In the genomic region with DNA sequence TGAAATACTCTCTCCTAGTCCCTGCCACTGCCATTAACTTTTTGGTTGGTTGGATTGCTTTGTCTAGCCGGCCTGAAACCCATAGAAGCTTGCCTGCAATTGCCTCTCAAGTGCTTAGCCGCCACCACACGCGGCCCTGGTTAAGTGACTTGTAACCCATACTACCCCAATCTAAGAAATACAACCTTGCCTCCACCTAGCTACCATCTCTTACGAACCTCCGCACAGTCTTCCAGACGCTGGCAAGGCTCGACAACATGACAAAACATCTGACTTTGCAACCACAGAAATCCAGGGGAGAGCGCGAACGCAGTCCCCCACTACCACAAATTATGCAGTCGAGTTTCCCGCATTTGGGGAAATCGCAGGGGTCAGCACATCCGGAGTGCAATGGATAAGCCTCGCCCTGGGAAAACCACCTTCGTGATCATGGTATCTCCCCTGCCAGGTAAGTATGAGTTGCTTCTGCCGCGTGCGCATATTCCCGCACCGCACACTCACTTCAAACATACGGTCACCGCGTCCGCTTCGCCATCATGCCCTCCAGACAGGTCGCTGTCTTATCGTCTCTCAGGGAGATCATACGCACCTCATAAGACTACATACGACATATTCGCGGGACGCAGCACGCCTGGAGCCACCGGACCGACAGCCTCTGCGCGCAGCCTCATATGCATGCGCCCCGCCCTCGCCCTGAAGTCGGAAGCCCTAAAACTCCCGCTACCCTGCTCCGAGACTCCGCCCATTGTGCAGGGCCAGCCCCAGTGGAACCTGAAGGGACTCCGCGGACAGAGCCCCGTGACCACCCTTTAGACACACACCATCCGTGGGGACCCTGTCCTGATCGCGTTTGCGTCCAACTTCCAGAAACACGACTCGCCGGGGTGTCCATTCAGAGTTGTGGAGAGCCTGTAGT, we compare ENCODE assay signal across 8 mouse cellular contexts. TPM values are rescaled to one million over a fixed set of nuclear protein-coding genes. Genes with fewer than 3 reads are reported as not detected.
ATAC-seq lines count a peak whose summit lies in the region.
"Not testable (repeated sequence)": the region's sequence is repeated elsewhere in the genome, so short reads cannot be mapped to it uniquely, and the experiment has no call there.

No protein-coding gene starts in this region.

- H3K9me3 ChIP-seq in forebrain, embryonic 13.5 days (replicated peaks); heart, embryonic 15.5 days (replicated peaks); limb, embryonic 13.5 days; lung, embryonic 15.5 days; midbrain, embryonic 16.5 days (replicated peaks; ENCODE audit: control insufficient read depth, low read length, poor library complexity, severe bottlenecking); stomach, embryonic 16.5 days (replicated peaks; ENCODE audit: control insufficient read depth, low read length): not testable (repeated sequence)

- no CpG with 5 or more reads among the region's 56 CpGs for WGBS in forebrain, embryonic 13.5 days
- no CpG with 5 or more reads among the region's 56 CpGs for WGBS in heart, embryonic 15.5 days
- no CpG with 5 or more reads among the region's 56 CpGs for WGBS in limb, embryonic 13.5 days
- no CpG with 5 or more reads among the region's 56 CpGs for WGBS in lung, embryonic 15.5 days
- WGBS in midbrain, embryonic 16.5 days, result no CpG with 5 or more reads among the region's 56 CpGs
- WGBS in stomach, embryonic 16.5 days, result no CpG with 5 or more reads among the region's 56 CpGs

- not testable (repeated sequence) for H3K27ac ChIP-seq in forebrain, embryonic 13.5 days; heart, embryonic 15.5 days; limb, embryonic 13.5 days; lung, embryonic 15.5 days; midbrain, embryonic 16.5 days (ENCODE audit: low read length); stomach, embryonic 16.5 days (ENCODE audit: low read length)

- not testable (repeated sequence) for H3K9ac ChIP-seq in forebrain, embryonic 13.5 days; heart, embryonic 15.5 days; limb, embryonic 13.5 days; lung, embryonic 15.5 days; midbrain, embryonic 16.5 days (ENCODE audit: low read depth, low read length); stomach, embryonic 16.5 days (ENCODE audit: low read length)

- H3K4me1 ChIP-seq in forebrain, embryonic 13.5 days; heart, embryonic 15.5 days (replicated peaks); limb, embryonic 13.5 days; lung, embryonic 15.5 days; midbrain, embryonic 16.5 days (ENCODE audit: control insufficient read depth, insufficient read depth, low read length); stomach, embryonic 16.5 days (ENCODE audit: control insufficient read depth, insufficient read depth, low read length): not testable (repeated sequence)

- not testable (repeated sequence) for H3K4me3 ChIP-seq in forebrain, embryonic 13.5 days; heart, embryonic 15.5 days; limb, embryonic 13.5 days; lung, embryonic 15.5 days; midbrain, embryonic 16.5 days (ENCODE audit: low read depth, low read length); stomach, embryonic 16.5 days (replicated peaks; ENCODE audit: low read length)

- H3K27me3 ChIP-seq in forebrain, embryonic 13.5 days; heart, embryonic 15.5 days; limb, embryonic 13.5 days; lung, embryonic 15.5 days; midbrain, embryonic 16.5 days (ENCODE audit: control insufficient read depth, insufficient read depth, low read depth, low read length); stomach, embryonic 16.5 days (ENCODE audit: control insufficient read depth, insufficient read depth, low read length): not testable (repeated sequence)

- not testable (repeated sequence) for H3K4me2 ChIP-seq in forebrain, embryonic 13.5 days; heart, embryonic 15.5 days; limb, embryonic 13.5 days (replicated peaks); lung, embryonic 15.5 days; midbrain, embryonic 16.5 days (ENCODE audit: low read length); stomach, embryonic 16.5 days (ENCODE audit: low read depth, low read length)

- H3K36me3 ChIP-seq in forebrain, embryonic 13.5 days (ENCODE audit: poor library complexity, severe bottlenecking); heart, embryonic 15.5 days; limb, embryonic 13.5 days; lung, embryonic 15.5 days; midbrain, embryonic 16.5 days (ENCODE audit: control insufficient read depth, insufficient read depth, low read length); stomach, embryonic 16.5 days (ENCODE audit: control insufficient read depth, insufficient read depth, low read length): not testable (repeated sequence)

- peak; percentile 94 for ATAC-seq in cerebellum, adult (ENCODE audit: insufficient number of reproducible peaks, low FRiP score, low TSS enrichment)
- peak; percentile 93 for ATAC-seq in forebrain, embryonic 13.5 days
- peak; percentile 94 for ATAC-seq in heart, embryonic 15.5 days (replicated peaks; ENCODE audit: insufficient number of reproducible peaks, insufficient read depth, low FRiP score, low read depth)
- peak; percentile 80 for ATAC-seq in inflammation-experienced regulatory T-cells, adult 6 months
- peak; percentile 93 for ATAC-seq in limb, embryonic 13.5 days (ENCODE audit: low FRiP score, low read depth)
- ATAC-seq in lung, embryonic 15.5 days (ENCODE audit: borderline replicate concordance, extremely low read depth, low FRiP score, low TSS enrichment), result peak; percentile 94
- ATAC-seq in midbrain, embryonic 16.5 days, result peak; percentile 93
- peak; percentile 94 for ATAC-seq in stomach, embryonic 16.5 days (ENCODE audit: insufficient read depth, low FRiP score)

RNA-seq across cellular contexts. Expression of a gene that starts 23.4 kb away (rescaled TPM):
- polyA plus RNA-seq in forebrain, embryonic 13.5 days (2015; fragmentation: Nextera tagmentation; extraction: Ambion mirVana), result 89.6 and 106 TPM in 2 replicates
- 47.8 and 50.6 TPM in 2 replicates for polyA plus RNA-seq in heart, embryonic 15.5 days (2015; fragmentation: Nextera tagmentation; extraction: Ambion mirVana)
- 100 to 1,000 TPM; 126 to 159 (median 145) TPM for polyA plus RNA-seq in inflammation-experienced regulatory T-cells, adult 6 months (2017; shearing (Covaris generic))
- polyA plus RNA-seq in limb, embryonic 13.5 days (2015; fragmentation: Nextera tagmentation; extraction: Ambion mirVana), result 72.8 and 79.7 TPM in 2 replicates
- polyA plus RNA-seq in lung, embryonic 15.5 days (2015; fragmentation: Nextera tagmentation; extraction: Ambion mirVana), result 54.9 and 57.5 TPM in 2 replicates
- 82.1 and 84.0 TPM in 2 replicates for polyA plus RNA-seq in midbrain, embryonic 16.5 days (2015; fragmentation: Nextera tagmentation; extraction: Ambion mirVana)
- polyA plus RNA-seq in stomach, embryonic 16.5 days (2015; fragmentation: Nextera tagmentation; extraction: Ambion mirVana), result 51.9 and 57.0 TPM in 2 replicates
